Mouse (Mus musculus) mesoderm, embryonic 11.5 days (tissue): ENCODE data around the gene Timm22.

Experiments used
- DNase-seq: peaks from one replicate; pipeline ENCODE4 v3.0.0-alpha.2; 2012; ENCODE audit warnings: low read depth, low spot score

Gene Timm22

GRCm38 (mm10) chr11:76429966-76430631, 23.3 kb downstream of the Timm22 start:
- DNase-seq, result peak; percentile 62

DNA sequence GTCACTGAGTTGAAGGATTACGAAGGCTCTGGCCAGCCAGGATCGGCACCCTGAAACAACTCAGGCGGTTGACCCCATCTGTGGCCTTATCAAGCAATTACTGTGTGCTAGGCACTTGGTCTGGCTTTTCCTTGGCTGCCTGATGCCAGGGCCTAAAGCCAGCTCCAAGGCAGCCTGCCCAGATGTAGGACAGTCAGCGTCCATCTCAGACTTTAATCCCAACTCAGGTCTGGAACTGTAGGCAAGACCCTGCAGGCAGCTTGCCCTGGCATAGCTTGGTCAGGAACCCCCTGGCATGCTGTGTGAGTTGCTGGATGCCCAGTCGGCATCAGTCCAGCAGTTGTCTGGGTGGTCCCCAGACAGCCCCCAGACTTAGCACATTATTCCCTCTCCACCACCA, 29.3 kb downstream of the Timm22 start:
- DNase-seq, result no peak

DNA sequence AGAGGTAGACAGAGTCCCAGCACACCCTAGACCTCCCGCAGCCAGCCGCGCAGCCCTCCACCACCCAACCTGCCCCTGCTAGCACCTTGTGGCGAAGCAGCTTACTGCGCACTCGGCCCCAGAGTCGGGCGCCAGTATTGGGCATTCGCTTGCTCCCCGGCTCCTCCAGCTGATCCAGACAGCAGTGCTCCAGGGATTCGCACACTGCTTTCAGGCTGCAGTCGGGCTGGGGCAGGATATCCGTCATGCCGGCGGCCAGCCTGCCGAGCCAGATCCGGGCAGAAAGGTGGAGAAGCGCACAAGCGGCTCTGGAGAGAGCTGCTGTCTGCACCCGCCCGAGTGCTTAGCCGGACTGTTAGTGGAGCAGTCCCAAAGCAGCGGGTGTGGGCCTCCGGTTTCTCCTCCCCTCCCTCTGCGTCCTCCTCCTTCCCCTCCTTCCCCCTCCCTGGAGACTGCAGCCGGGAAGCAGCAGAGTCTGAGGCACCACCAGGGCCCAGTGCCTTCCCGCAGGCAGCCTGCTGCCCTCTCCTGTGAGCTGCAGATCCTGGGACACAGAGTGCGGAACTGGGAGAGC, 30.2 kb downstream of the Timm22 start:
- DNase-seq, result peak; percentile 62

DNA sequence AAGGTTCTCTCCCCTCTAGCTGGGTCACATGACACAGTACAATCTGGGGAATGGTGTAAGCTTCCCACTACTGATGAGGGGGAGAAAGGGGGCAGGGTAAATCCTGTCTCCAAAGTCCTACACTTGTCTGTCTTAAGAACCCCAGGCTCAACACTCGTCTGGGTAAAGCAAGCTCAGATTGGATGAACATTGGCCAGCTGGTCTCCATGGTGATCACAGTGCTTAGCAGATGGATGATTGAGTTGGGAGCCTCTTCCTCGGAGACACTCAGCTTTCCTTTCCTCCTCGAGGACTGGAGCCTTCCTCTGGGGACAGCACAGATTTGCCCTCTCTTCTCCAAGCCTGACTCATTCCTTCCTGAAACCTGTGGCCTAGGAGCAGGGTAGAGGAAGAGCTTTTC, 32.9 kb downstream of the Timm22 start:
- DNase-seq, result no peak

DNA sequence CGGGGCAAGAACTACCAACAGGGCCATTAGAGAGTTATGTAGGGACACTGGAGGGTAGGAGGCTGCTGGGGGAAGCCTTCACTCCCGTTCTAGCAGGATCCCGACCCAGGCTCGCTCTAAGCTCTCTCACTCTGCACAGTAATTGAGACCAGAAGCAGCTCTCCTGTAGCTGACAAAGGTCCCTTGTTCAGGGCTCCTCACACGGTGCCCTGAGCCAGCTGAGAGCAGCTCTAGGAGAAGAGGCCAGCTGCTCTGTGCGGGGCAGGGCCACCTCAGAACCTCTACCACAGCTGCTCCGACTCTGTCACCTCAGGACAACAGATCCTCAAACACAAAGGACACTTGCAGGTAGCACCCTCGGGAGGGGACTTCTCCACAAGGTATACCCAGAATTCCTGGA, 38.7 kb downstream of the Timm22 start:
- DNase-seq, result peak; percentile 52

DNA sequence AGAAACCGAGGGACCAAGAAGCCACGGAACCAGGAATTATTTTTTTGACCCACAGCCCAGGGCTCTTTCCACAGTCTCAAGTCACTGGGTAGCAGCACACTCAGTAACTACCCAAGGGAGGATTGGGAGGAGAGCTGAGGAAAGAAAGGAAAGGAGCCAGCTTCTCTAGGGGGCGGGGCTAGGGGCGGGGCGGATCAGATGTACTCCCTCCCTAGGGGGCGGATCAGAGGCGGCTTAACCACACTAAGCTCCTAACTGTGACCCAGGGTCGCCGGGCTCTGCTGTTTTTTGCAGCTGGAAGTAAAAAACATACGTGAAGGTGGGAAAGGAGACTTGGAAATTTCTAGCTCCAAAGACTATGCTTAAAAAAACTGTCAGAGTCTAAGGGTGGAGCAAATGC, 39.5 kb downstream of the Timm22 start:
- DNase-seq, result peak; percentile 68

- peak; percentile 85 for DNase-seq
Measured at GRCm38 (mm10) chr11:76449520-76450201, 42.9 kb downstream of the Timm22 start.

DNA sequence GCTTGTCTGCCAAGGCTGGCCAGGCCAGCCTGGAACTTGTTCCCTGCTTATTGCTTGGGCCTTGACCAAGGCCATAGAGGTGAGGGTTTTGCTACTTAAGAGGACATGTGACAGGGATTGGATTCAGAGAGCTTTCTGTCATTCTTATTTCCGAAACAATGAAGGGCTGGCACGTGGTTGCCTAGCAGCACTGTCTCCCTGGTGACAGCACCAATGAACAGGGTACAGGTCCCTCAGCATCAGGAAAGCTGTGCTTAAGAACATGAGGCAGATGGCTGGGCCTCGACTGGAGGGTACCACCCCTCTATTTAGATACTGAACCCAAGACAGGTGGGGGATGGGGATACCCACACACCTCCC, 43.4 kb downstream of the Timm22 start:
- DNase-seq, result peak; percentile 63

DNA sequence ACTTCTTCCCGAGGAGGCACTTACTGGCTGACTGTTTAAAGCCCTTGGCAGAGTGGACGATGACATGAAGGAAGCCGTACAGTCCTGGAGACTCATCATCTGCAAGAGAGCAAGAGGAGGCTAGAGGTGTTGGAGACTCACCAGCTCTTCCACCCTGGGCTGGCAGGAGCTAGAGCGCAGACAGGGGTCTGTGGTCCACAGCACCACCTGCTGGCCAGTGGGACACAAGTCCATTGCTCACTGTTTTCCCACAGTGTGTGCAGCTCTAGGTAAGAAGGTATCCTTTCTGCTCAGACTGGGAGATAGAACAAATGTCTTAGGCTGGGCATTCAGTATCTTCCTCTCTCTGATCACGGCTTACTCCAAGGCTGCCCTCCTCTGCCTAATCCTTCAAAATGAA, 47.7 kb downstream of the Timm22 start:
- peak; percentile 82 for DNase-seq

DNA sequence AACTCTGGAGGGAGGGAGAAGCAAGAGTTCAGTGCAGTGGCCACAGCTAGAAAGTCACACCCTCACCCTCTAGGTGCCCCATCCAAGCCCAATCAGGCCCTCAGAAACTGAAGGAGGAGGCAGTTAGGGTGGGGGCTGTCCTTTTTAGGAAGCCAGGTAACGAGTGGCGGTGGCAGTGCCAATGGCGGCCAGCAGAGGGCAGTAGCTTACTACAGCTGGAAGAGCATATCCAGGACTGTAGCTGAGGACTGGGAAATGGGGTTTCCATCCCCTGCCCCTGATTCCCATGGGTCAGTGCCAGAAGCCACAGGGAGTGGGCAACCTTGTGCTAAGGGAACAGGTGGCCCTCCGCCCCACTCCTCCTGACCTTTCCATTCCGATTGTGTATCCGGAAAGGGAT, 49.5 kb downstream of the Timm22 start:
- peak; percentile 80 for DNase-seq

DNA sequence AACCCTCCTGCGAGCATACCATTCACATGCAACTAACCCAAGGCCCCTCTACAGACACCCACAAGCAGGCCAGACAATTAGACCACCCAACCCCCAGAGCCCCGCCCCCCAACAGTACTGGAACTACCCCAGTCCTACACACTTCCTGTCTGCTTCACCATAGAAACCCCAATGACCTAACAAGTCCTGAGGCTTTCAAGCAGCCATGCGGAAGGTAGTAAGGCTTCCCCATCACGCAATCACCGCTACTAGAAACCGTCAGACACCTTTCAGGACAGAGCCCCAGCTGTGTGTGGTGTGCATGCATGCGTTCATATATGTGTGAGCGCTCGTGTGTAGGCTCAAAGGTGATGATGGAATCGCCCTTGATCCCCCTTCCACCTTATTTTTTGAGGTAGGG, 50.1 kb downstream of the Timm22 start:
- DNase-seq, result no peak

GRCm38 (mm10) chr11:76458730-76459129, 52.0 kb downstream of the Timm22 start:
- no peak for DNase-seq

DNA sequence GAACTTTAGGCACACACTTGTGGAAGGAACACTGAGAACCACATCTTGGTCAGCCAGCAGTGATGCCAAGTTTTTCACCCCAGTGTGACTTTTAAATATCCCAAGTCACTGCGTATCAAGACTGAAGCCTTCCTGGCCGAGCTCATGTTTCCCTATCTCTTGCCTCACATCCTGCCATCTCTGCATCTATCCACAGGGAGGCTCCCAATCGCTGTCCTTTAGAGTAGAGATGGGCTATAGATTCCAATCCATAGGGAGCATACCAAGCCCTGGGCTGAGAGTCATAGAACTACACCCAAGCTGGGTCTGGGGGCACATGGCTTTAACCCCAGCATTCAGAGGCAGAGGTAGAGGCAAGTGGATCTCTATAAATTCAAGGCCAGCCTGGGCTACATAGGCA, 52.7 kb downstream of the Timm22 start:
- no peak for DNase-seq

DNA sequence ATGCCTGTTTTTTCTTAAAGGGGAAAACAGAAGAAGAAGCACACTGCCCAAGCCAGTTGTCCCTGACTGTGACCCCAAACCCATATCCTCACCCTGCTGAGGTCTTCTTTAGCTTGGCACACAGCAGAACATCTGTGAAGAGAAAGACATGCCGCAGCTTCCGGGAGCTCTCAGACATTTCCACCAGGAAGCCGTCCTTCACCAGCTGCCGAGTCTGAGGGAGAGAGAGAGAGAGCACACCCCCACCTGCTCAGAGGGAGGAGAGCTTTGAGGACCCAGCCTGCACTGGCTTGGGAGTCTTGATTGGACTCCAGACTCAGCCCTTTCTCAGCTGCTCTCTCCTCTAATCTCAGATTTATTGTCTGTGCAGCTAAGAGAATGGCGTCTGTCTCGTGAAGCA, 54.4 kb downstream of the Timm22 start:
- no peak for DNase-seq

- no peak for DNase-seq
Measured at GRCm38 (mm10) chr11:76461696-76462095, 54.9 kb downstream of the Timm22 start.

DNA sequence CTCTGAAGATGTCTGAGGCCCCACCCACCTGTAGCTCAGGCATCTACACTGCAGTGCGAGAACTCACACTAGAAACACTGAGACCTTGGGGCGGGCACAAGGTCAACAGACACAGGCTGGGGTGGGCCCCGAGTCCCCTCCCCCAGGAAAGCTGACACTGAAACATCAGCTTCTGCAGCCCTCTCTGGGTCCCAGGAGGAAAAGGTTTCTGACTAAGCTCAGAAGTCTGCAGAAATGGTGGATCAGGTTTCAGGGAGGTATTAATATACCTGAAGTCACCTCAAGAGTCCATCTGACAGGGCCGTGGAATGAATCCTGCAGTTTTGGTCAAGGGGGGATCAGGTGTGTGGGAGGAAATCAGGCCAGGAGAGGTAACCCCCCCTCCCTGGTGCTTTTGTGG, 59.1 kb downstream of the Timm22 start:
- no peak for DNase-seq
